Mouse (Mus musculus) spleen, postnatal 10 days (tissue): ENCODE data around the gene Apol7a.
A peak's percentile ranks its signal among the peaks of the same experiment; 100 is the strongest.
"Not testable (repeated sequence)": the region's sequence is repeated elsewhere in the genome, so short reads cannot be mapped to it uniquely, and the experiment has no call there.

Source experiments
- DNase-seq, 2 experiments: peaks; one replicate each; pipeline ENCODE4 v3.0.0; 2021 to 2022; ENCODE audit warnings: low spot score in 2 of 2

Apol7a gene

GRCm38 (mm10) chr15:77399027-77399426 lies at the start of gene Apol7a:
Apol7a (minus strand) TSS chr15:77399110.
- not testable (repeated sequence) for DNase-seq

- not testable (repeated sequence) for DNase-seq
These were observed 48.5 kb upstream of the Apol7a start, which contains the start of gene Apol7b for GRCm38 (mm10) chr15:77447392-77447791. Apol7b (minus strand) TSS chr15:77447492.

GRCm38 (mm10) chr15:77445668-77446067 lies 46.8 kb upstream of the Apol7a start:
- not testable (repeated sequence) for DNase-seq

GRCm38 (mm10) chr15:77444746-77445145 lies 45.8 kb upstream of the Apol7a start:
- not testable (repeated sequence) for DNase-seq

- not testable (repeated sequence) for DNase-seq
These were observed 30.0 kb upstream of the Apol7a start for GRCm38 (mm10) chr15:77428690-77429448.

DNA sequence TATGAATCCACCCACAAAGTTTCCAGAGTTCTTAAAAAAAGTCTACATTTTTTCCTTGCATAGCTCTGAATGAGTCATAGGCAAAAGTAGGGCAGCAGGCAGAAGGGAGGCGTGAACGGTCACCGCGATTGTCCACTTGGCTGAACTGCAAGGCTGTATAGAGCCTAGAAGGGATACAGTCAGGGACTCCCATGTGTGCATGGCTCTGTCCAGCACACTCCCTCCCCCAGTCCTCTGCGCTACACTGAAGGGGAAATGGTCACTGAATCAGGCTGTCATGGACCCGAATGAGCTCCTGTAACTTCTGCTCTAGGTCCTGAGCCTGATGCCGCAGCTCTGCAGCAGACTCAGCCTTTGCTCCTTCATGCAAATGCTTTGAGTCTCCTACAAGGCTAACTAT lies 24.0 kb upstream of the Apol7a start:
- DNase-seq = not testable (repeated sequence)

- not testable (repeated sequence) for DNase-seq
These were observed 20.7 kb upstream of the Apol7a start for GRCm38 (mm10) chr15:77419657-77420056.

DNA sequence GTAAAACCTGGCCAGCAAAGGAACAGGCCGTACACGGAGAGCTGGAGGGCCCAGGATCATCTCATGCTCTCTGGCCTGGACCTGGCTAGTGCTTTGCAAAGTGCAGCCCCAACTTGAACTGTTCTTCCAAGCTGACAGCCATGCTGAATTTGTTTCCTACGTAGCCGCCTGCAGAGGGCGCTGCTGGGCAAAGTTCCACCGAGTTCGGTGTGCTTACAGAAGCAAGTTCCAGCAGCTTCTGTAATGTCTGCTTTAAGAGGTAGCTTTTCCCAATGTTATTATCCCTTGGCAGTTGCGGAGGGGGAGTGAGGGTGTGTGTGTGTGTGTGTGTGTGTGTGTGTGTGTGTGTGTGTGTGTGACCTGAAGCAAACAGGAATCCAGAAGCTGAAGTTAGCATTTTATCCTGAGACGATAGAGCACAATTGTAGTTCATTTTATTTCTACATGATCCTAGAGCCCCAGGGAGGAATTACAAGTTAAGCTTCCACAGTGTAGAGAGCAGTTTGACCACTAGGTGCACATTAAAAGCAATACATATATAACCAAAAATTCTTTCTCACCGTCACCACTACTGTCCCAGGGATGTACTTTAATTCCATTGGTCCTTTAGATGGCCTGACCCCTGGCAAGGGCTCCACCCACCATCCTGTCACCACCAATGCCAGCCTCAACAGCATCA lies 17.9 kb upstream of the Apol7a start:
- not testable (repeated sequence) for DNase-seq

DNA sequence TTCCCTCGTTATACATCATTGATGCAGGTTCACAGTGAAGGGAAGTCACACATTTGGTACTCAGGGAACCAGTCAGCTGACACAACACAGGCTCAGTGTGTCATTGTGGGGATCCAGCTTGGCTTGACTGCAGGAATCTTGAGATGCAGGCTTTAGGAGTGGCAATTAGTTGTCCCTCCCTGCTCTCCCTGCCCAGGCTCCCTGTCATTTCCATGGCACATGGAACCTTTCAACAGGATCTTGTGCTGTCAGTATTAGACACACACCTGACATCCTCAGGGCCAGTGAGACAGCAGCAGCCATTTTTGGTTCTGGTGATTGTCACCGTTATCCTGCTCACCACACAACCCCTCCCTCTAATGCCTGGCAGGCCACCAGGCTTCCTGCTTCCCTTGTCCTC lies 16.7 kb upstream of the Apol7a start:
- DNase-seq = not testable (repeated sequence)

- not testable (repeated sequence) for DNase-seq
These were observed 13.8 kb upstream of the Apol7a start for GRCm38 (mm10) chr15:77412695-77413094.

GRCm38 (mm10) chr15:77411035-77411434 lies 12.1 kb upstream of the Apol7a start, which contains the start of gene Apol9a:
Apol9a (minus strand) TSS chr15:77411135.
- not testable (repeated sequence) for DNase-seq

GRCm38 (mm10) chr15:77406370-77406769 lies 7.5 kb upstream of the Apol7a start:
- DNase-seq = peak in 1 of 2 experiments; percentile 32

- not testable (repeated sequence) for DNase-seq
These were observed 1.3 kb downstream of the Apol7a start for GRCm38 (mm10) chr15:77397450-77398132.

DNA sequence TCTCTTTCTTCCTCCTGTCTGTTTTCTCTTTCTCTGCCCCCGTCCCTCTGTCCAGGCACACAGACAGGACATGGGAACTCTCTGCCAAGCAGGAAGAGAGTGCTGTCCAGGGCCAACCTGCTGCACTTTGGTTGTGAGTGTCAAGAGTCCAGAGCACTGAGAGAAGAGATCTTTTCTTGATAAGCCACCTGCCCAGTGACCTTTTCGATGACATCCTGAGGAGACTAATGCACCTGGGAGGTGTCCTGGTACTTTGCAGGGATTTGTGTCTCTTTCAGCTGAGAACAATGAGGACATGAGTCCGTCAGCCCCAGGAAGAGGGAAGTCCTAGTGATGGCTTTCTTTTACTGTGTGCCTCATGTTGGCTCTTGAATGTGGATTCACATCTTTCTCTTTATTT lies 5.1 kb downstream of the Apol7a start:
- DNase-seq = not testable (repeated sequence)

GRCm38 (mm10) chr15:77387462-77387861 lies 11.4 kb downstream of the Apol7a start:
- DNase-seq = no peak

- DNase-seq = no peak
These were observed 14.4 kb downstream of the Apol7a start for GRCm38 (mm10) chr15:77384340-77385030.

DNA sequence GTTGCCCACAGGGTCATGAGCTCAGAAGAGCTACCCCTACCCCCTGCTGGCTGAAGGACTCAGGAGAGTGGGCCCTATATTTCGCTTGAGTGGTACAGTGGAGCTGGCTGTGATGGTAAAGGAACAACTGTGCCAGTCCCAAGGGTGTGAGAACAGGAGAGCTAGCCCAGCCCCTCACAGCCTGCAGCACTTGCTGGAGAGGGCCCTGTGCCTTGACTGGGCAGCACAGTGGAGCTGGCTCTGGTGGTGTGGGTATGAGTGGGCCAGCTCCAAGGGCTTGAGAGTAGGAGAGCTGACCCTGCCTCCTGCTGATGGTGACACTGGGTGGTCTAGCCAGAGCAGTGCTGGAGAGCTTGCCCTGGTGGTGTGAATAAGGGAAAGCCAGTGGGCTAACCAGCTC lies 16.0 kb downstream of the Apol7a start:
- no peak for DNase-seq

DNA sequence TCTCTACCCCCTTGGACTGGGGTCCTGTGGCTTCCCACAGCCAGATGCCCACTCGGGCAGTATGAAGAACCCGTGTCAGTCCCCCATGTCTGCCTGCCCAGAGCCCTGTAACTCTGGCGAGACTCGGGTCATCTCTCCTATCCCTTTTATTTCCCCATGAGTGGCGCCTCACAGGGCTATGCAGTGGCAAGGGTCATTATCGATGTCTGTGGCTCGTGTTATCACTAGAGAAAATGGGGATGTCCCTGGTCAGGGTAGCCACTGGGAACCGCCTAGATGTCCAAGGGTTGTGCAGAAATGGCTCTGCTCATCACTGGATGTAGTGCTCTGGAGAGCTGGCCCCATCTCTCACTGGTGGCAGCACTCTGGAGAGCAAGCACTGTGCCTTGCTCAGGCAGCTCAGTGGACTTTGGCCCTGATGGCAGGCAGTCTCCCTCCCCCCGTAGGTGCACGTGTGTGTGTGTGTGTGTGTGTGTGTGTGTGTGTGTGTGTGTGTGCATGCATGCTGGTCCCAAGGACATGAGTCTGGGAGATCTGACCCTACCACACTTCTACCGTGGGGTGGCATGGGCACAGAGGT lies 16.5 kb downstream of the Apol7a start:
- no peak for DNase-seq

DNA sequence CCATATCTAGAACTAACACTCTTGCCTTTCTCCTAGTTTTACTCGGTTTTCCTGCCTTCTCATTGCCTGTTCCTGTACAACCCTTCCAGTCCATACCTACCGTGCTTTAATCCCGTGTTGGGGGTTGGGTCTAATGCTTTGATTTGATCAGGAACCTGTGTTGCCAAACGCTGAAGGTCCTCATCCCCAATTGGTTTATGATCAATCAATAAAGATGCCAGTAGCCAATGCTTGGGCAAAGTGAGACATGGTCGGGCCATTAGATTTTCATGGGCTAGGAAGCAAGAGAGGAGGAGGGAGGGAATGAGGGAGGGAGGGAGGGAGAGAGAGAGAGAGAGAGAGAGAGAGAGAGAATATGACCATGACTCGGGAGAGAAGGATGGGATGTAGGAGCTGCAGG lies 17.4 kb downstream of the Apol7a start:
- no peak for DNase-seq

DNA sequence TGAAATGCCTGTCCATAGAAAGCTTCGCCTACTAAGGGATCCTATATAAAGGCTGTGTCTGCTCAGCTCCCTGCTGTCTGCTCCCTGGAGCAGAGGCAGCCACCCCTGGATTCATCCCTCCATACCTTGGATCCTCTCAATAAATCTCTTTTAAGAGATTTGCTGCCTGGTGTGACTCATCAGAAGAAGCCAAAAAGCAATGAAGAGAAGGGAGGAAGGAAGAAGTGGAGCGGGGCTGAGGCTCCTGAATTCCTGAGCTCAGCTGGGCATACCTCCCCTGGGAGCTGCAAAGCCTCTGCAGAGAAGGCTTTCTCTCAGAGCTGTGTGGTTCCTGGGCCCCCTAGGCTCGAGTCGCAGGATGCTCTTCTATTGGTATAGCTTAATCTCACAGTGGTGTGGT lies 19.0 kb downstream of the Apol7a start:
- DNase-seq = no peak

DNA sequence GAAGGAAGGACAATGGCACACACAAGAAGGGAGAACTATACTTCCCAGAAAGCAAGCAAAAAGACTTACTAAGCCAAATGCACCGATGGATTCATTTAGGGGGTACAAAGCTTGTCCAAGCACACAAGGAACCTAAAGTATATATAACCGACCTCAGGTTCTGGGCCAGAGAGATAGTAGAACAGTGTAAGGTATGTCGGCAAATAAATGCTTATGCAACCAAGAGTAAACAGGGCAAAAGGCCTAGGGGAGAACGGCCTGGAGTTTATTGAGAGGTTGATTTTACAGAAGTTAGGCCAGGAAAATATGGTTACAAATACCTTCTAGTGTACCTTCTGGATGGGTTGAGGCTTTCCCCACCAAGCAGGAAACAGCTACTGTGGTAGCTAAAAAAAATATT lies 21.5 kb downstream of the Apol7a start:
- no peak for DNase-seq
